Mouse (Mus musculus): ENCODE measurements at regions not wholly inside any gene's neighbourhood (a gene's known extent, or its start where the extent isn't known, plus 50 kb on each side); places are given as distances from the start of the nearest gene placed in this dataset.

DNA sequence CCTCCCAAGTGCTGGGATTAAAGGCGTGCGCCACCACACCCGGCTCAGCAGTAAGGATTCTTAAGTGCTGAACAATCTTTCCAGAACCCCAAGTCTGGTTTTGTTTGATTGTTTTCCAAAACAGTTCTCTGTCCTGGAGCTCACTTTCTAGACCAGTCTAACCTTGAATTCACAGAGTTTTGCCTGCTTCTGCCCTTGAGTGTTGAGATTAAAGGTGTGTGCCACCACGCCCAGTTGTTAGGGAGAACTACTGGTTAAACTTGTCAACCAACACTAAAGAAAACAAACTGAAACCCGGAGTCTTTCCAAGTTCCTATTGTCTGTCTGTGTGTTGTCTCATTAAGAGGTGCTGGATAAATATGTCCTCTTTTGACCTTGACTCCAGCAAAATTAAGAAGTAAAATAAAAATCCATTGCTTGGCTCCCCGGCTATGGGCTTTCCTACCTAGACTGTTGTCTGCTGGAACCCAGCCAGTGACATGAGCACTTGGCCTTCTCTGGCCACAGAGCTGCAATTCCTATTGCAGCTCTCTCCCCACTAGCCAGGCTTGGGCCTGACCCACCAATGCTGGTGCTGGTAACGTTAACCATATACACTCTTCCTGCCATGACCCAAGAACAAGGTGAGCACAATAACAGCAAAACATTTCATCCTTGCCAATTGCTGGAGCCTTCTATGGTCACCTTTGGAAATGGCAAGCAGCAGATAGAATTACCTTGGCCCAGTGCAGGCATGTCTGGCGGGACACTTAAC, 51.1 kb upstream of the Klf9 start:
- DNase-seq: no peak

Measured in thymus, postnatal 4 days (tissue).